Mouse (Mus musculus) macrophage (primary cell): ENCODE results near the gene Ms4a2. TPM values are rescaled to one million over a fixed set of nuclear protein-coding genes. Genes with fewer than 3 reads are reported as not detected.
A peak's percentile ranks its signal among the peaks of the same experiment; 100 is the strongest.

Experiments used
- H3K27ac ChIP-seq: fragments of 350-480 bp; formaldehyde crosslinking; 2 replicates; pipeline ENCODE4 v1.9.0; 2021
- H3K36me3 ChIP-seq: fragments of 350-480 bp; formaldehyde crosslinking; 2 replicates; pipeline ENCODE4 v1.9.0; 2021; ENCODE audit errors: inconsistent target
- H3K4me3 ChIP-seq: fragments of 350-480 bp; formaldehyde crosslinking; 2 replicates; pipeline ENCODE4 v1.9.0; 2021; ENCODE audit errors: inconsistent target
- H3K79me2 ChIP-seq: fragments of 350-480 bp; formaldehyde crosslinking; 2 replicates; pipeline ENCODE4 v1.9.0; 2021; ENCODE audit errors: inconsistent target
- WGBS: methylation state at CpG from one replicate; pipeline ENCODE4 v1.1.7; 2026; ENCODE audit warnings: inconsistent platforms; ENCODE audit not compliant: missing documents; 5-methylcytosine and 5-hydroxymethylcytosine counted together
- polyA plus RNA-seq: library from polyadenylated mRNA; stranded (reverse); fragments of 250-400 nt; gene quantifications from 3 replicates; pipeline ENCODE4 v1.2.4, GENCODE M21; 2018; ENCODE audit warnings: inconsistent platforms

Ms4a2 gene
- polyA plus RNA-seq, 1 experiment from 2014 or later: 0.27 TPM

DNA sequence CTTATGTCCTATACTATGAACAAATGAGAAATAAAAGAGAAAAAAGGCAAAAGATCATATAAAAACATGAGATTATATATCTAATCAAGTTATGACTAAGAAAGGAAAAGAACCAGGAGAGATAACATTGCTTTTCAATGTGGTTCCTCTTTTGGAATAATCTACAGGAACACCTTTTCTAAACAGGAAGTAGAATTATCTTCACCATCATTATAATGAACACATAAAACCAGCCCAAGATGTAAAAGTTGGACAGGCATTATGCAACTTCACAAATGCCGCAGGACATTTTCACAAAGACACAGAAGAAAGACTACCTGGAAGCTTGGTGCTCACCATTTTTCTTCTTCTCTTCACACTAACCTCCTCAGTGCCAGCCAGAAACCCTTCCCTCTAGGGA is 10.4 kb downstream of the Ms4a2 start:
- Histone ChIP-seq H3K79me2 (no peaks in the 10 kb centered on the region), H3K4me3 (no peak overlapping the region), H3K27ac (no peak overlapping the region), H3K36me3 (no peaks in the 10 kb centered on the region)
- 0% methylated on average over 1 of the region's 1 CpGs for WGBS

DNA sequence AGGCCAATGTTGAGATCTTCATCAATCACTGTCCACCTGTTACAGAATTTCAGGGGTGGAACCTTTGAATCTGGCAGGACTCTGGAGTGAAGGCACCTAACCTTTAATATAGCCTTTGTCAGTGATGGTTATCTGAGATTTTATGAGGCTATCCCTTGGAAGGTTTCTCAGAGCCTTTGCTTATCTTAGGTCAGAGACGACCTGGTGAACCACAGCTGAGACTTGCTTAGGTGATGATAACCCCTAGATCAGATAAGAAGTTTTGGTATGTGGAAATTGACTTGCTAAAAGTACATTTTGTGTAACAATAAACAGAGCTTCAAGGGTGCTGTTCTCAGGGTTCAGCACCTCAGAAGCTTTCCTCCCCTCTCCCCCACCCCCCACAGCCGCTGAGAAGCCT is 11.2 kb downstream of the Ms4a2 start:
- Histone ChIP-seq H3K36me3 (no peaks in the 10 kb centered on the region), H3K27ac (no peak overlapping the region), H3K4me3 (no peak overlapping the region), H3K79me2 (no peaks in the 10 kb centered on the region)
- 63% methylated on average over 2 of the region's 2 CpGs for WGBS

DNA sequence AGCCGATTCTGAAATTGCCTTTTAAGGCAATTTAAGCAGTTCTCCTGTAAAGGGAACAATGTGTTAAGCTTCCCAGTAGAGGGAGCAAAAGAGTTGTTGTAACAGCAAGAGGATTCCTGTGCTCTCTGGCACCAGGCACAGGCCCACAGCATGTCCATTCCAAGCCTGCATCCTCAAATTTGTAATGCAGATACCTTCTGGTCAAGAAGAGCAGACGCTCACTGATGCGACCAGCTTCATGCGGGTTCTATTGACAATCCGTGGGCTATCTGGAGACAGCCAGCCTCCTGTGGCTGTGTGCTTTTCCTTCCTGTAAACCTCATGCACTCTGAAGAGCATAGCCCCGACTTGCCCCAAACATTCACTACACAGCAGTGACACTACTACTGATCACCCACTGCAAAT is 12.0 kb downstream of the Ms4a2 start:
- H3K36me3 ChIP-seq: no peaks in the 10 kb centered on the region
- no peak overlapping the region for H3K27ac ChIP-seq
- WGBS: 3% methylated on average over 6 of the region's 6 CpGs
- no peak overlapping the region for H3K4me3 ChIP-seq
- H3K79me2 ChIP-seq: no peaks in the 10 kb centered on the region

DNA sequence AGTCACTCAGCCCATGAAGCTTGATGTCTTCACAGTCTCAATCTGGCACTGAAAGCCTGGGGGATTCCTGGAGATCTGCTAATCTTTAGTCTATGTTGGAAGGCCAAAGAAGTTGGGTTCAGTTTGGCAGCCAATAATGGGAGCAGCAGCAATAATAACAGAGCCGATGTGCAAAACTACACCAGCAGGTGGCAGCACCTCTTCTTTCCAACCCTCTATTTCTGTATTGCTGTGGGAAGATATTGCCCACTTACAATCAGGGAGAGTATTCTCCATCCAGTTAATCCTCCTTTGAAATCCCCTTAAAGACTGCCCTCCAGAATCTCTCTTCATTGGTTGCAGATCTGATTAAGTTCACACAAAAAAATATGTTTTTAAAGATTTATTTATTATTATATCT is 15.3 kb downstream of the Ms4a2 start:
- H3K79me2 ChIP-seq: peaks cover 14% of the 10 kb centered on the region
- no peak overlapping the region for H3K27ac ChIP-seq
- no peaks in the 10 kb centered on the region for H3K36me3 ChIP-seq
- H3K4me3 ChIP-seq: no peak overlapping the region
- 0% methylated on average over 1 of the region's 1 CpGs for WGBS

DNA sequence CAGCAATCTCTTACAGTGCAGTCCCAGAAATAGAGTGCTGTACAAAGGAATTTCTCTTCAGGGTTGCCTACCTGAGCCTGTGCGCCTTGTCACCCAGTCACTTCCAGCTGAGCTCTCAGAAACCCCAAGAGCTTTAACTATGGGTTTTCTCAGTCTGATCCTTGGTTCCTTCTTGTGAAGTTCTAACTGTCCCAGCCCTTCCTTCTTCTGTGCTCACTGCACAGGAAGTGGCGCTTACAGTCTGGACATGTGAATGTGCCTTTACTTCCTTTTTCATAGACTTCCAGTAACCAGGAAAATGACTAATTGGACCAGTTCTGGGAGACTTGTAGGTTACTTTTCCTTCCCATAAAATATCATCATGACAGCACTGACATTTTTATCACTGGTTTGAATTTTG is 18.9 kb downstream of the Ms4a2 start, which contains the start of gene Ms4a6d:
TSS of gene Ms4a6d (minus strand) at position 247 of the 400 bp plus-strand sequence.
- Histone ChIP-seq H3K4me3 (peak within 1 kb of the TSS; percentile 50), H3K79me2 (peaks cover 49% of the 10 kb centered on the region), H3K27ac (peak within 1 kb of the TSS; percentile 89), H3K36me3 (peaks cover 14% of the 10 kb centered on the region; the same call in 1 of the 2 replicates)
- WGBS: 22% methylated on average over 2 of the region's 2 CpGs

DNA sequence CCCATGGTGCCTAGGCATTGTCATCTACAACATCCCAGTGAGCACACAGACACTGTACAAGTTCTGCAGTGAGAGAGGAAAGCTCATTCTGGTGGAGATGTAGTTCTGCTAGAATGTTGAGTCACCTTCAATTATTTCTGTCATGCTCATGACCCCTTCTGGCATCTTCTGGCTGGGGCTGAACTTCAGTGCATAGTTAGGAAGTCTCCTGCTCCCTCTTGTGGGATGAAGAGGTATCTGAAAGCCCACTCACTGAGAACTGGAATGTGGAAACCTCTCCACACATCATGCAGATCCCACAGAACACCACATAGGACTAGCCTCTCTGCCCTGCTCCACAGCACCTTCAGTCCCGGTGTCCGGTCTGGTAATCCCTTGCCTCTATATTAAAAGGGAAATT is 21.5 kb downstream of the Ms4a2 start:
- peaks cover 14% of the 10 kb centered on the region; the same call in 1 of the 2 replicates for H3K36me3 ChIP-seq
- H3K79me2 ChIP-seq: peaks cover 49% of the 10 kb centered on the region
- WGBS: 80% methylated on average over 2 of the region's 2 CpGs
- H3K4me3 ChIP-seq: no peak overlapping the region
- H3K27ac ChIP-seq: no peak overlapping the region

DNA sequence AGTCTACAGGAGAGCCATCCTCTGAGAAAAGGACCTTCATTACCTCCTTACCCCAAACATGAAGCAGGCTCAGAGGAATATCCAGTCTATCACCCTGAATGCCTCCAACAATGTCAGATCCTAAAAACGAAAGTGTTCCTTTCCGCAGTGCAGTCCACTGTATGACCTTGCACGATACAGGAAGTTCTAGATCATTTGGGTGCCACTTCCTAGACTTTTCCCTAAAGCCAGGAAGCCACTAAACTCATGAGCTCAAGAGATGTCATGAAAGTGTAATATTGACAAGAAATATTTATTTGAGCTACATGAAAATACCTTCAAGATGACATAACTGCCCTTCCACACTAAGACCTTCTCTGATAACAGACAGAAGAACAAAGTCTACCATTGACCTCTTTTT is 22.2 kb downstream of the Ms4a2 start:
- H3K4me3 ChIP-seq: no peak overlapping the region
- H3K79me2 ChIP-seq: peaks cover 49% of the 10 kb centered on the region
- 92% methylated on average over 3 of the region's 3 CpGs for WGBS
- peaks cover 14% of the 10 kb centered on the region; the same call in 1 of the 2 replicates for H3K36me3 ChIP-seq
- no peak overlapping the region for H3K27ac ChIP-seq

DNA sequence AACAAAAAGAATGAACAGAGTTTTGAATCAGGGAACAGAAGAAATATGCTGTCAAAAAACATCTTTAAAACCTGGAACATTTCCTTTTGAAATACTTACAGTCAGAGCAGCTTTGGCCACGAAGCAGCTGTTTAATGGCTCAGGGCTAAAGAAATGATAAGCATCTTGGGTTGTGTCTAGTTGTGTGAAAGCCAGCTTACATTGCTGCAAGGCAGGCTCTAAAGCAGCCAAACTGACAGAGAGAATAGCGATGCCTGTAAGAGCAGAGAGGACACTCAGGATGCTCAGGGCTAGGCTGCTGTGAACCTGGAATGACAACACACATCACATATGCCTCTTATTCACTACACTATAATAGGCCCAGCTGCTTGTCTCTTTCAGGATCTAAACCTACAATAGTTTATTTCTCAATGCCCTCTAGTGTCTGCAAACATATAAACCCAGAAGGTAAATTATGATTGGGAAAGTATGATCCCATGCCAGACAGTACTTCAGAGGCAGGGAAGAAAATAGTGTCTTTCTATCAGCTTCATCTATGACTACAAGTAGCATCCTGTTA is 33.5 kb downstream of the Ms4a2 start:
- WGBS: 72% methylated on average over 2 of the region's 2 CpGs
- no peak overlapping the region for H3K27ac ChIP-seq
- no peaks in the 10 kb centered on the region for H3K79me2 ChIP-seq
- H3K36me3 ChIP-seq: peaks cover 43% of the 10 kb centered on the region
- no peak overlapping the region for H3K4me3 ChIP-seq

DNA sequence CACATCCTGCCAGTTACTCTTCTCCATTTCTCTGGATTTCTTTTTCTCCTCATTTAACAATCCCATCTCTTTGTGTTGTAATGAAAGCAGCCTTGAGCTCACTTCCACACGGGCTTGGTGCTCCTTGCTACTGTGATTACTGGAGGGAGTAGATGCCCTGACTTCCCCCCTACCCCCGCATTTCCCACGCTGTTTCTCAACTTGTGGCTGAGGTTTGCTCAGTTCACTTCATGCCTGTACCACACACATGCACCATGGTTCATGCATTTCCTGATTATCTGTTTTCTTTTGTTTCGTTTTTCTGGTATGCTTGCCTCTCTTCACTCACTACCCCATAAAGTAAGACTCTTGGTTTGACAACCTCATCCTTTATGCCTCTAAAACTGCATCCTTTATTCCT is 34.3 kb downstream of the Ms4a2 start:
- peaks cover 43% of the 10 kb centered on the region for H3K36me3 ChIP-seq
- H3K79me2 ChIP-seq: no peaks in the 10 kb centered on the region
- no peak overlapping the region for H3K27ac ChIP-seq
- H3K4me3 ChIP-seq: no peak overlapping the region
- 10% methylated on average over 4 of the region's 4 CpGs for WGBS

DNA sequence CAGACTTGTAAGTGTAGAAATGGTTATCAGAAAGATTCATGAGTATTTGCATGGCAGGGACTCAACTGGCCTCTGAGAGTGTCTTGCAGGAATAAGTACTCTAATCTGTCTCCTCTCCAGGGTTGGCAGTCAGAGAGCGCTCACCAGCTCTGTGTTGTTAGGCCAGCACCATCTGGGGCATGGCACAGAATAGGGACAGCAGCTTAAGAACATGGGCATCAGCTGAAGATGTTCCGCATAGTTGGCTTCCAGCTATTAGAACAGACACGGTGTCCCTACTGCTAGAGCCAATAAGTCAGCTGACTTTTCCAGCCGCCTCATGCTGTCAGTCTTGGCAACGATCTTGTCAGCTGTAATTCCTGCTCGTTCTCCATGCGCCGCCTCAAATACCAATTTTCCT is 48.6 kb downstream of the Ms4a2 start:
- Histone ChIP-seq H3K36me3 (no peaks in the 10 kb centered on the region), H3K79me2 (no peaks in the 10 kb centered on the region), H3K4me3 (no peak overlapping the region), H3K27ac (no peak overlapping the region)
- WGBS: 92% methylated on average over 8 of the region's 8 CpGs

Other genes starting within 250 kb of the Ms4a2 start
- gene Ms4a4a, start 248.2 kb downstream of the Ms4a2 start, polyA plus RNA-seq: 260 to 797 TPM (median 552 TPM) in 3 replicates
- 43.4 to 183 TPM (median 71.1 TPM) in 3 replicates for gene Ms4a4c, start 218.9 kb downstream of the Ms4a2 start, polyA plus RNA-seq
- gene Ms4a4b, start 180.2 kb downstream of the Ms4a2 start, polyA plus RNA-seq: 2.1 to 3.8 TPM (median 3.0 TPM) in 3 replicates
- 546 to 786 TPM (median 561 TPM) in 3 replicates for gene Ms4a6c, start 154.4 kb downstream of the Ms4a2 start, polyA plus RNA-seq
- gene Gm8369, start 137.8 kb downstream of the Ms4a2 start, polyA plus RNA-seq: 0.80 to 5.0 TPM (median 2.0 TPM) in 3 replicates
- gene Ms4a6b, start 107.2 kb downstream of the Ms4a2 start, polyA plus RNA-seq: 182 to 404 TPM (median 188 TPM) in 3 replicates
- gene Ms4a4d, start 86.9 kb downstream of the Ms4a2 start, polyA plus RNA-seq: not detected in 3 replicates
- gene Ms4a6d, start 18.9 kb downstream of the Ms4a2 start, polyA plus RNA-seq: 381 to 505 TPM (median 445 TPM) in 3 replicates
- gene Ms4a3, start 17.1 kb upstream of the Ms4a2 start, polyA plus RNA-seq: 0.79 TPM in 1 of 3 replicates, not detected in the others
- not detected in 3 replicates for gene Oosp2, start 36.8 kb upstream of the Ms4a2 start, polyA plus RNA-seq
- gene Oosp1, start 67.4 kb upstream of the Ms4a2 start, polyA plus RNA-seq: not detected in 3 replicates
- not detected in 3 replicates for gene Oosp3, start 73.3 kb upstream of the Ms4a2 start, polyA plus RNA-seq
- gene Gif, start 123.8 kb upstream of the Ms4a2 start, polyA plus RNA-seq: not detected in 3 replicates
- 27.2 to 40.6 TPM (median 35.2 TPM) in 3 replicates for gene Mrpl16, start 146.7 kb upstream of the Ms4a2 start, polyA plus RNA-seq
- 18.7 to 25.4 TPM (median 20.5 TPM) in 3 replicates for gene Stx3, start 195.7 kb upstream of the Ms4a2 start, polyA plus RNA-seq
- not detected in 3 replicates for gene Olfr1417, start 215.5 kb upstream of the Ms4a2 start, polyA plus RNA-seq
- not detected in 3 replicates for gene Olfr1418, start 237.3 kb upstream of the Ms4a2 start, polyA plus RNA-seq